Mouse (Mus musculus) neutrophil, adult 5-6 weeks (primary cell): ENCODE data around the gene Yaf2. TPM values are rescaled to one million over a fixed set of nuclear protein-coding genes. Genes with fewer than 3 reads are reported as not detected.

Experiments used
- ATAC-seq: fragments of 151-379, 151-347 bp; 2 replicates; pipeline ENCODE4 v1.8.0; 2017; ENCODE audit warnings: mild to moderate bottlenecking, moderate TSS enrichment; ENCODE audit not compliant: insufficient number of reproducible peaks, poor library complexity, low FRiP score, severe bottlenecking; ENCODE audit errors: extremely low read depth
- total RNA-seq: library from RNA; stranded (forward); fragments of 200-1000 nt; gene quantifications from 2 replicates; pipeline ENCODE4 v1.2.3, GENCODE M21; 2017

Gene Yaf2
- total RNA-seq, 1 experiment from 2014 or later, result 18.2 TPM

DNA sequence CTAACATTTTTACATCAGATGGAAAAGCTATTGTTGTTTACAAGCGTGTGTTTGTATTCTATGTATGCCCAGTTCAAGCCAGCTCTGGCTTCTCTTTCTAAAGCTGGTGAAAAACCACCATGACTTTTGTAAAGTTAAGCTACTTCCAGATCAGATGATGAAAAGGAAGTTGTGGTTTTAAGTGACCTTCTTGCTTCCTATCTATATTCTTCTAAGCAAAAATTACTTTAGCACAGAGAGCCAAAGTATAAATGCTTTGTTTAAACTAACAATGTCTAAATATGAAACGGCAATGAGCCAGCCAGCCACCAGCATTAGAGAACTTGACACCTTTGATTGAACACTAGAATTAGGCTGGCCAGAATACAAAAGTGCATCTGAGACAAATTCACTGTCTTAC, 38.5 kb downstream of the Yaf2 start:
- peak; percentile 33; the same call in 1 of the 2 replicates for ATAC-seq

DNA sequence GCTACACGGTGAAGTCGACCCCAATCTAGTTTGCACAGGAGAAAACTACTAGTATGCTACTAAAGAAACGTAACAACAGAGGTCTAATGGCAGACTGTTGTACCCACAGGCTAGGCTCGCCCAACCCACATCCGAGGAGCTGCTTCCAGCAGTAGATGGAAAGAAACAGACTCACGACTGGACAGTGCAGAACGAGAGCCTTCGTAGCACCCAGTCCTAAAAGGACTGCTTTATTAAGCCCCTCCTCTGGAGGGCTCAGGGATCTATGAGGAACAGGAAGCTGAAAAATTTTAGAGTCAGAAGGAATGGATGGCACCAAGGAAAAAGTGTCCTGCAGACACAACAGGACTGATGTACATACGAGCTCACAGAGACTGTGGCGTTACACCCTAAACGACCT, 42.3 kb downstream of the Yaf2 start:
- no peak for ATAC-seq

DNA sequence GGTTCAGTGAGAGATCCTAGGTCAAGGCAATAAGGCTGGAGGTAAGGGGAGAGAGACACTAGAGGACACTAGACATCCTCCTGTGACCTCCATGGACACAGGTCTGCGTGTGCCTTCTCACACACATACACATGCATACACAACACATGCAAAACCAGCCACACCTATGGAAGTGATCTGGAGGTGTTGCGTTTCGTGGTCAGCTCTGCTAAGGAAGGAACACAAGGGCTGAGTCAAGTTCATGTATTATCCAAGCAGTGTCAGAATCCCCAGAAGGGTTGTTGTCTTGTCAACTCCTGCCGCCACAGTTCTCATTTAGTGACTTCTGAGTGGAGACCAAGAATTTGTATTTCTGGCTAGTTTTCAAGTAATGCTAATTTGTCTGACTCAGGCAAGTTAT, 48.4 kb downstream of the Yaf2 start:
- ATAC-seq, result no peak

DNA sequence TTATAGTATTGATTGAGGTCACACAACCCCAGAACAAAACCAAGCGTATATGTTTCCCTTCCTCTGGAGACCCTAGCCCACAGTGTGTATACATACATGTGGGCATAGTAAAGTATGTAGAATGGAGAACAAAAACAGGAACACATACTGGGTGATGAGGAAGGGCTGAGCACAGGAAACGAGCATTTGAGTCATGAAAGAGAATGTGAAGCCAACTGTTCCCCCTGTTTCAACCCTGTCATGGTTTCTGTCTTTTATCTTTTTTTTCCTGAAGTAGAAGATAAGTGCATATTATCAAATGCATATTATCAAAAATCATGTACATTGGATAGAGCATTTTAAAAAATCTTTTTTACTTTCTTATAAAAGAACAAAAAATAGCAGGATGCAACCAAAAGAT, 49.1 kb downstream of the Yaf2 start:
- ATAC-seq, result no peak

DNA sequence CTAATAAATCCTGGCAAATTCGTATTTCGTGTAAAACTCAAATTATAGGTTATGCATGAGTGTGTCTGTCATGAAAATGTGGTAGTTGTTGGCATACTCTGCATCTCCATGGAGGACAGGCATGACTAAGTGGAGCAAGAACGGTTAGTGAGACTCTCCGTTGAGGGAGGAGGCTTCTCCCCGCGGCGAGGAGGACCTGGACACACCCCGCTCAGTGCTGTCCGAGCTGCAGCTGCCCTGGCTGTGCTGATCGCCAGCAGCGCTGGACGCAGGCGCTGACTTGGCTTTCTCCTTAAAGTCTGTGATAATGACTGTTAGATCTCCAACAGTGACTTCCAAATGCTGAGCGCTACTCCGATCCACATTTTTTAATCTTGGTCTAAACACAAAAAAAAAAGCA, 51.5 kb downstream of the Yaf2 start:
- ATAC-seq, result no peak

DNA sequence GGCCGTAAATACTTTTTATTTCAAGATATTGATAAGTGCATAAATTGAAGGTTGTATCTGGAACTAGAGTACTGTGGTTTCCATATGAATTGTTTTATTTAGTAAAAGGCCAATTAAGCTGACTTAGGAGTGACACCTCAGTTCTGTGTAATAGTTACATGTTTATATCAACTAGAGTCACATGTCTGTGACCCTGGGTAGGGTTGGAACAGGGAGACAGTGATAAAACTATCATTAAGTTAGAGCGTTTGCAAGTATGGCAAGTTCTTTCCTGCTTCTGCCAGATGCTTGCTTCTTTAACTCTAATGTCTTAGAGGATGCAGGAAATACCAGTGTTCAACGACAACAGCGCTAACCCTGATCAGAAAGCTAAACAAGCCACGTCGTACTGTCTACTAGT, 52.4 kb downstream of the Yaf2 start:
- no peak for ATAC-seq

DNA sequence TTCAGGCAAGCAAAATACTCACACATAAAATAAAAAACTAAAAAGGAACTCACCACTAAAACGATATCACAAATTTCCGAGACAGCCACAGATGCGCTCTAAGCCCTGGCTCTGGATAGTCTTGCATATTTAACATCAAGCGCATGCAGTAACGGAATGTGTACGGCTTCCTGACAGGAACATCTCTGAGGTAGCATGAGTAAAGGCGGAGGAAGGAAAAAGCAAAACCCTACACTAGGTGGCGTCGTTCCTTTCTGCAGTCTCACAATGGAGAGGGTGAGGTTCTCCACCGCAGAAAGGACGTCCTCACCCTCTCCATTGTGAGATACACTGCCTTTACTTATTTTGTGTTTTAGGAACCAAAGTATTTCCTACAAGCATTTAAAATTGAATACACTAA, 53.4 kb downstream of the Yaf2 start:
- no peak for ATAC-seq

DNA sequence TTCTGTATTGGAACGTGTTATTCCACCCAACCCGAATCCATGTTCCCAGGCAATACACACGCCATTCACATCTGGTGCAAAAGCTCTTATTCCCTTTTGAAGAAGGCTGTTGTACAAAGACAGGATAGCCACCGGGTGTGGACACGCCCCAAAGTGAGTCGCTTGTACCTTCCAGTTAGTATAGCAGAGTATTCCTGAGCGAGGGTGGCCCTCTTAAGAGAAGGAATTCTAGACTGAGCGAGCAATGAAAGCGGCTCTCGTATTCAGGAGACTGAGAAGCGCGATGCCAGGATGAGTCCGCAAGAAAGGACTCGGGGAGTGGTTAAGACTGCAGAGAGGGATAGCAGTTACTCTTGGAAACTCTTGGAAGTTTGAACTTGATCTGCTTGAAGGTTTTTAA, 60.5 kb downstream of the Yaf2 start:
- ATAC-seq, result no peak

DNA sequence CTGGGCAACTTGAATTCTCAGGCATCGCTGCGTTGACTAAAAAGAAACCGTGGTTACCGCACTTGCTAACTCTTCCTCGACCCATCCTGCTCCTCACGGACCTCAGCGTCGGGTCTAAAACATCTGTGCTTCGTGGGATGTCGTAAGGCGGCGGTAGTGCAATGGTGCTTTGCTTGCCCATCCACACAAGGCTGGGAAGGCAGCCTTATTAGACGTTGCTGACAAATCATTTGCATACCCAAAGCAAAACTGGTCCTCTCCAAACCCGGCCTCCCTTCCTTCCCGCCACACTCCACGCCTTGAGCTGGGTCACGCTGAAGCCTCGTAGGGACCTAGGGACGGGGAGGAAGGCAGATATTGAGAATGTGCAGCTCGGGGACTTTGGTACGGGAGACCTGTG, 61.1 kb downstream of the Yaf2 start:
- peak; percentile 37 for ATAC-seq

DNA sequence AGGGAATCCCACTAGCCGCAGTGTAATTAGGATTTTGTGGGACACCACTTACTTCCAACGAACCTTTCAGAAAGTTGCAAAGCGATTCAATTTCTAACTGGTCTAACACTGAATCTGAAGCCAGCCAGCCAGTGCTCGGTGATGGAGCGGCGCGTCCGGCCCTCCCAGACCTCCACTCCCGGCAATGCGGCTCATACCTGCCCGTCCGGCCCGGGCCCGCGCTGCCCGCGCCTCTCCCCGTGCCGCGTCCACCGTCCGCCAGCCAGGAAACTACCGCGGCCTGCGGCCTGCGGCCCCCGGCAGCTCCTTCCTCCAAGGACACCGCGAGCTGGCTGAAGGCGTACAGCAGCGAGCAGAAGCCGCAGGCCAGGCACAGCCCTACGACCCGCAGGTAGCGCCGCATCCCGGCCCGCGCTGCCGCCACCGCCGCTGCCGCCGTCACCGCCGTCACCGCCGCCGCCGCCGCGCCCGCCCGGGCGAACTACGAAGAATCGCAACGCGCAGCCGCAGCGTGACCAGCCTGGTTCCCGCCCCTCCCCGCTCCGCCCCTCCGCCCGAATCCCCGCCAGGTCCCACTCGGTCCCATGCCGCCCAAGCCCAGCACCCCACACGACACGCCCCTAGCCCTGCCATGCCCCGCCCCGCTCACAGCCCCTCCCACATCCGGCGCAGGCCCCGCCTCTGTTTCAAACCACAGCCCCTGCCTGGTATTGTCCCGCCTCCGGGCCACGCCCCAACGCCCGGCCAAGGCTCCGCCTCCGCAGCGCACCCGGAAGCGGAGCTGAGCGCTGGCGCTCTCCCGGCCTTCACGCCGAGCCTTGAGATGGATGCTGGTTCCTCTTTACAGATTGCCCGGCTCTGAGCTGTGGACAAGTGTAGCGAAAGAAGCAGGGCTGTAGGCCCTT, 61.8 kb downstream of the Yaf2 start, which contains the start of gene Gxylt1:
Gene Gxylt1, minus strand, starts transcription at position 501 of the 905 bp plus-strand sequence.
- ATAC-seq, result peak; percentile 90

DNA sequence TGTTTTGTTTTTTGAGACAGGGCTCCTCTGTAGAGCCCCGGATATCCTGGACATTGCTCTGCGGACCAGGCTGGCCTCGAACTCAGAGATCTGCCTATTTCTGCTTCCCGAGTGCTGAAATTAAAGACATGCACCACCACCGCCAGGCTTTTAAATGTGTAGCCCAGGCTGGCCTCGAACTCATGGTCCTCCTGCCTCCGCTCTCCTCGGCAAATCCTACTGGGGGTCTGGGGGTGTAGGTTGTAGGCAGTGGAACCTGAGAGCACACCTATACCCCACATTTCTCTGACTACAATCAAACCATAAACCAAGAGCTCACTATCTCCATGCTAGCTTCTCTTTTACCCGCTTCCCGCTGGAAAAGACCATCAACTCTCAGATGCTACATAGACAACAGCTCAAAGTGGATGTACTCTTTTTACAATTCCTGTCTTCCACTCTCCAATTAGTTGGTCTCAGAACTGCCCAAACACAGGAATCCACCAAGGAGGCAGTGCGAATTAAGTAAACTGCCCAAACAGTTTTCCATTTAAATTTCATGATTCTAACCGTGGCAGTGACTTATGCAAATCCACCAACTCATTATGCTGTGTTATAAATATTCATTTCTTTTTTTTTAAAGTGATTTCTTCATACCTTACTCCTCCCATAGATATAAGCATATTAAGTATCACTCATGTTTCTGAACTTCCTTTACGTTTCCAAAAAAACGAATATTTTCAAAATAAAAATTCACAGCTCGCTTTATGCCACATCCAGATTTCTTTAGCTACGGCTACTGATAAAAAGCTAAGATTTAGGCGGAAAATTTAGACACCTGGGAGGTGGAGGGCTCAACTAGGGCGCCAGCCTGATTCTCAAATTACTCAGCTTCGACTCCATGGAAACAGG, 62.7 kb downstream of the Yaf2 start:
- ATAC-seq, result no peak

DNA sequence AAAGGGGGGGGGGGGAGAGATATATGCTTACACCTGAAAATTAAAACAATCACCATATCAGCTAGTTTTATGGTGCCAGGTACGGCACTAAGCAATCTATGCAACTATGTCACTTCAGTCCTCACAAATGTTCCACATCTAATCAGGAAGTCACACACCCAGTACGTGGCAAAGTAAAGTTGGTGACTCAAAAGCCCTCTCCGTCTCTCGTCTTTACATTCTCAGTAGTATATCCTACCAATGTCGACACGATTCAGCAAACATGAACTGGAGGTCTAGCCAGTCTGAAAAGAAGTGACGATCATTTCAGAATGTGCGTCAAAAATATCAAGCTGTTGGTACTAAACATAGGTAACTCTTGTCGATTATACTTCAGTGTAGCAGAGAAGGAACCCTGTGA, 63.8 kb downstream of the Yaf2 start:
- no peak for ATAC-seq

DNA sequence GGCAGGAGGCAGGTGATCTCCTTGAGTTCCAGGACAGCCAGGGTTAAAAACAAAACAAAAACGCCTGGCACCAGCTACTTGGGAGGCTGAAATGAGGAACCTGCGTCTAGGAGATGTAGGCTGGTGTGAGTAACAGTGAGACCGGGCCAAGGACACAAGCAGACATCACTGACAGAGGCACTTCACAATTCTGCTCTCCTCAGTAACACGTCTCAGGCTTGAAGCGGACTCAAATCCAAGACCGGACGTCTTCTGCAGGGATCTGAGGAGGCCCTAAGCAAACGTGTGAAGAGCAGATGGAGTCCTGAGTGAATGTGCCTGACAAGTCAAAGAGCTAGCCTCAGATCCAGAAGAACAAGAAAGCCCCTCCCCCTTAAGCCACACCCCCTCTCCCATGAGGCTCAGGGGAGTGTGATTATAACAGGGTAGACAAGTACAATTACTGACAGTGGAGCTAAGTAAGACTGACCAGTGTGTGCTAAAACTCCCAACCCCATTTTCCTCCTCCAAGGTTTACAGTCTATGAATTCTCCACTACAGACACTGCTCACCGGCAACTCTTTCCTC, 66.4 kb downstream of the Yaf2 start:
- no peak for ATAC-seq

DNA sequence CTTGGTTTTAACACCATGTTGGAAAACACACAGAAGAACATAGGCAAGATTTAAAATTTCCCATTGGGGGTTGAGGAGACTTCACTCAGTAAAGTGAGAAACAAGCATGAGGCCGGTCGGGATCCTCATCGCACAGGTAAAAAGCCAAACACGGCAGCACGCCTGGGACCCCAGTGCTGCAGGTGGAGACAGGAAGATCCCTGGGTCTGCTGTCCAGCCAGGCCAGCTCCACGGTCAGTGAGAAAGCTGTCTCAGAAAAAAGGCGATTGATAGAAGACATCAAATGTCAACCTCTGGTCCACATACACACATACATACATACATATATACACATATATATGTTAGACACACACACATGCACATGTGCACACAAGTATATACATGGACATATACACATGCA, 67.2 kb downstream of the Yaf2 start:
- no peak for ATAC-seq

DNA sequence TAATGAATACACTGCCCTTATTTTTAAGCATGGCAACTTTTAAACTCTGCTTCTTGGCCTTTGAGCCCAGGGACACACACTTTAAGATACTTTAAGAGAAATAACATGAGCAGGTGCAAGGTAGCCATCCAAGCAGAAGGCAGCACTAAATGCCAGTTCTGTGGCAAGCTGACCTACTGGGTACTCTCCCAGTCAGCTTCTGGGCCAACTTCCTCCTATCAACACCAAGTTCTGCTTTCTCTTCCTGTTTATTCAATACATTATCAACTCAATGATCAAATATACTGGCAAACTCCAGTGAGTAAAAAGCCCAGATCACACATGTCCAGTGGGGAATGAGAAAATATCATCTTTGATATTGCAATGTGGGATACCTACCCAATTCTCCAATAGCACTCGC, 68.7 kb downstream of the Yaf2 start:
- ATAC-seq, result peak; percentile 80

DNA sequence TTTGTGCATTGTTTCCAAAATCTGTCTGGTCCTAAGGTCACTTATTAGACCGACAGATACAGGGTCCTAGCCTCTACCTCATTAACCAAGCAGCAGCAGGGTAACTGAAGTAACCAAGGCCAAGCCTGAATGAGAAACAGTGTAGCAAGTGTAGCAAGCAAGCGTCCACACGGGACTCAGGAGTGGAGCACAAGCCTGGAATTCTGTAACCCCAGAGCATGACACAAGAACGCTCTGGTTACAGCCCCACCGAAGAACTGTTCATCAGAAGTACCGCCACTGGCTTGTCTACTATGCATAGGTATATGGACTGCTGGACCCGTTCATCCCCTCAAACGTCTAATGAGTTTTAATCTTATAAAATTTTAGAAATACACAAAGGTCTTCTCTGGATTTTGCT, 69.3 kb downstream of the Yaf2 start:
- ATAC-seq, result no peak

DNA sequence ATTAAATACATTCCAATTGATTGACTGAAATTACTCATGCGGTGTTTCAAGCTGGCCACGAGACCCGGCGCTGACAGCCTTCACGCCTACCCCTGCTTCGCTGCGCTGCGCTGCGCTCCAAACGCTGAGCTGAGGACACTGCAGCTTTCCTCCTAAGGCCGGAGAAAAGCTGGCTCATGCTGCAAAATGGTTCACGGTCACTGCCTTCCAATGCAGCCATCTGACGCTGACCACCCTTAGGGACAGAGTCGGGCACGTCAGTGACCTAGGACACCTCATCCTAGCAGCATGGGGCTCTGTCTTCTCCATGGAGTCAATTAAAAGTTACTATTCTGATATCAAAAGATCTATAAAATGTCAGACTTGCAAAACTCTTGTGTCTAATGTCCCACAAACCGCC, 70.4 kb downstream of the Yaf2 start:
- ATAC-seq, result no peak

DNA sequence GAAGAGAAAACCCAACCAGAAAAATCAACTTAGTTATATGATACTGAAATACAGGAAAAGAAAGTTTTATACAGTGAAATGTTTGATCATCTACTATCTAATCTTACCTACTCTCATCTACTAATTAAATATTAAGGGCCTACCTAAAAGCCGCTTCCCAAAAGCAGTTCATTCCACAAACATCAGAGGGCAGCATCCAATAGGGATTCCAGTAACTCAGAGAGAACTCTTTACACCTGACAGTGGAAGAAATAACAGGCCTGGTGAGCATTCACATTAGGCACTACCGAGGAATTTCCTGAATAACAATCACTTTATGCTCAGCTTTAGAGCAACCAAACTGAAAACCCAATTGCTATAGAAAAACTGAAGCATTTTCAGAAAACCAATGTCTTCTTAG, 71.0 kb downstream of the Yaf2 start:
- ATAC-seq, result no peak

DNA sequence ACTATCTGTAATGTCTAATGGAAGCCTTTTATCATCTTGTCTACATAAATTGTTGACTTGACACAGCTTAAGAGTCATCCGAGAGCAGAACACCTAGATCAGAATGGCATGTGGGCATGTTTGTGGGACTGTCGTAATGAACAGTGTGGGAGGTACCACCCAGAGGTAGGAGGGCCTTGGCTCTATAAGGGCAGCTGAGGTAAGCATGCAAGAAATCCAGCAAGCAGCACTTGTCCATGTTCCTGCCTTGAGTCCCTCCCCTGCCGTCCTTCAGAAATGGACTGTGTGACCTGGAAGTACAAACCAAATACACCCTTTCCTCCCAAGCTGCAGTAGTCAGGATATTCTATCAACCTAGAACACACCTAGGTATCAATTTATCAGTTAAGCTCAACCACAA, 71.5 kb downstream of the Yaf2 start:
- ATAC-seq, result no peak

DNA sequence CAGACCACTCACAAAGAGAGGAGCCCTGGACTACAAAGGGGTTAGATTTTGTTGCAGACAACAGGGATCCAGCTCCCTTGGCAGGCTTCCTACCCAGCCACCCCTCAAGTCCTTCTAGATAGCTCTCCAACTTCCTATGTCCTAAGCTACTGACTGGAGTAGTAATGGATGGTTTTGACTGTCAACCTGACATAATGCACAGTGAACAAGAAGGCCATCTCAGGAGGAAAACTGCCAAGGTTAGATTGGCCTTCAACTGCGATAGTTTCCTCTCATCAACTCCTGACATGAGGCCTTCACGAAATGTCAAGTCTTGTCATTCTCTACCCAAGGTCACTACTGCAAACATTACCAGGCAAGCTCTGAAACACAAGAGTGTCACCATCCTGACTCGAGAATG, 72.5 kb downstream of the Yaf2 start:
- no peak for ATAC-seq
